Mouse (Mus musculus) fat pad, adult 2 months (tissue): ENCODE results near the gene Cort.
"Not testable (repeated sequence)": the region's sequence is repeated elsewhere in the genome, so short reads cannot be mapped to it uniquely, and the experiment has no call there.

Source experiments
- DNase-seq: peaks from one replicate; pipeline ENCODE4 v3.0.0-alpha.2; 2011; ENCODE audit warnings: low read depth, low spot score; ENCODE audit errors: extremely low read depth

The Cort gene

DNA sequence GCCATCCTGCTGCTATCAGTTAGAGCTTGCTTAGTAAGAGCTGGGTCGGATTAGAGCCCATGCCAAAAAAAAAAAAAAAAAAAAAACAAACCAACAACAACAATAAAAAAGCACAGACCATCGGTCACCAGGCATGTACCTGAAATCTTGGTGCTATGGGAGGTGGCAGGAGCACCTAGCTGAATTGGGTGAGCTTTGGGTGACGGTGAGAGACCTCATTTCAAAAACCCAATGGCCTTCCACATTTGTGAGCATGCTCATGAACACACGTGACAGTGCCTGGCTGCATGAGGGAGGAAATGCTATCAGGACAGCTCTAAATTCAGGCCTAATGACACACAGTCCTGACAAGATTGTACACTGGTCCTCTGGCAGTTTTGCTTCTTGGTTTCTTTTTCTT is 21.5 kb upstream of the Cort start:
- no peak for DNase-seq

DNA sequence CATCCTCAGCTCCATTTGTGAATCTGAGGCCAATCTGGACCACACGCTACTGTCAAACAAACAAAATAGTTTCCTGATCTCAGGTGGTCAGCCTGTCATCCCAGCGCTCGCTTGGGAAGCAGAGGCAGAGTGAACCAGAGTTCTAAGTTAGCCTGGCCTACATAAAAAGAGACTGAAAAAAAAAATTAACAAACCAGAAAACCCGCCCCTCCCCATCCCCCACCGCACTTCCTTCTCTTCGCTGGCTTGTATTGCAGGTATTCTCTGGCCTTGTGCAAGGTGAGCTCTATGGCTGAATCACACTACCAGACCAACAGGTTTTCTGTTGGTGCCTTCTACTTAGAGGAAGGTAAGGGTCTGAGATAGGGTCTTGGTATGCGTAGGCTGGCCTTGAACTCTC is 21.0 kb upstream of the Cort start:
- no peak for DNase-seq

DNA sequence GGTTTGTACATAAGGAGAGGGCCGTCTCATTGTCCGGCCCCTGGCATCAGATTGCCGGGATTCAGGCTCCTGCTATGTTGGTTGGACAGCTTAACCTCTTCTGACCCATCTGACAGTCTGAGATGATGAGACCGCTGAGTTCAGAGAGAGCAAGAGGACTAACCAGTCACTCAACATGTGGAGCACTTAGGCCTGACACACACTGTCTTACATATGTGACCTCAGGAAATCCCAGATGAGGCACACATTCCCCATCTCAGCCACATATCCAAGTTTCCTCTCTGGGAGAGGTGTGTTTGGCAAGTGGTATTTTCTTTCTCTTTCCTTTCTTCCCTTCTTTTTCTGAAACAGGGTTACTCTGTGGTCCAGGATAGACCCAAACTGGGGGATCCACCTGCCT is 18.6 kb upstream of the Cort start:
- no peak for DNase-seq

DNA sequence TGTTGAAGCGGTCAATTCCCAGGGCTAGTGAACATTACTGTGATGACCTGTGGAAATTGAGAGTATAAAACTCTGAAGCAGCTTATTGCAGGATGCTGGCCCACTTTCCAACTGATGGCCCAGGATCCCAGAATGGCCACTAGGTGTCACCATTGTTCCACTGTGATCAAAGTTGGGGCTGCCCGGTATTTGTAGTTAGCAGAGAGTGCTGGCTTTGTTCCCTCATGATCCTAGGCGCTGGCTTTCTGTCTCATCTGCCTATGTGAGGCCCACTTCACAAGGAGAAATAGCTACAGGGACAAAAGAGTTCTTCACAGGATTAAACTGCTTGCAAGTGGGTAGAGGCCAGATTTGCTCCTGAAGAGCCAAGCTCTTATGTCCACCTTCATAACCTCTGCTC is 17.9 kb upstream of the Cort start:
- DNase-seq = no peak

DNA sequence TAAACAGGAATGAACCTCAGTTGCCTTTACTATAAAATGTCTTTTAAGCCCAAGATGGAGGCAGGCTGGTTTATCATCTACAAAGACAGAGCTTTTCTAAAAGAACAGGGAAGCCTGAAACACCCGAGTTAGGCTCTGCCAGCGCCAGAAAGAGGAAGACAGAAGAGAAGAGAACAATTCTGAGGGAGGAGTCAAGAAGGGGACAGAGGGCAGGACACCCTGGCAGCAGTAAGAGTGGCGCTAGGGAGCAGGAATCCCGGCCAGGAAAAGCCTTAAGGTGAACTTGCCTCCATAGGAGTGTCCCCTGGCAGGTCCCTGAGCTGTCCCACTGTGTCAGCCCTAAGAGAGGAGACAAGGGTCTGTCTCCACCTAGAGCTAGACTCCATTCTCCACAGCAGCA is 17.0 kb upstream of the Cort start:
- DNase-seq = no peak

DNA sequence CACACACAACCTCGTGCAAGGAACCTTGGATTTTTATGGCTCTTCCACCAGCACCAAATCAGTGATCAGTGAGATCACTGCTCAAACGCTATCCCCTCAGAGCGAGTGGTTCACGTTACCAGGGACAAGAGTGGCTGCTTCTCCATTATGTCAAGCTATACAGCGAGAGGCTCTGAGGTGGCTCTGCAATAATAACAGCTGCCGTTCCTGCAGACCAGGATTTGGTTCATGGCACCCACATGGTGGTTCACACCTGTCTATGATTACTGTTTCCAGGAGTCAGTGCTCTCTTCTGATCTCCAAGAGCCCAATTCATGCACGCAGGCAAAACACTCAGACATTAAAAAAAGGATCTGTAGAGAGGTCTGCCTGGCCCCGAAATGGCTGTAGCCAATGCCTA is 12.0 kb upstream of the Cort start:
- DNase-seq = no peak

DNA sequence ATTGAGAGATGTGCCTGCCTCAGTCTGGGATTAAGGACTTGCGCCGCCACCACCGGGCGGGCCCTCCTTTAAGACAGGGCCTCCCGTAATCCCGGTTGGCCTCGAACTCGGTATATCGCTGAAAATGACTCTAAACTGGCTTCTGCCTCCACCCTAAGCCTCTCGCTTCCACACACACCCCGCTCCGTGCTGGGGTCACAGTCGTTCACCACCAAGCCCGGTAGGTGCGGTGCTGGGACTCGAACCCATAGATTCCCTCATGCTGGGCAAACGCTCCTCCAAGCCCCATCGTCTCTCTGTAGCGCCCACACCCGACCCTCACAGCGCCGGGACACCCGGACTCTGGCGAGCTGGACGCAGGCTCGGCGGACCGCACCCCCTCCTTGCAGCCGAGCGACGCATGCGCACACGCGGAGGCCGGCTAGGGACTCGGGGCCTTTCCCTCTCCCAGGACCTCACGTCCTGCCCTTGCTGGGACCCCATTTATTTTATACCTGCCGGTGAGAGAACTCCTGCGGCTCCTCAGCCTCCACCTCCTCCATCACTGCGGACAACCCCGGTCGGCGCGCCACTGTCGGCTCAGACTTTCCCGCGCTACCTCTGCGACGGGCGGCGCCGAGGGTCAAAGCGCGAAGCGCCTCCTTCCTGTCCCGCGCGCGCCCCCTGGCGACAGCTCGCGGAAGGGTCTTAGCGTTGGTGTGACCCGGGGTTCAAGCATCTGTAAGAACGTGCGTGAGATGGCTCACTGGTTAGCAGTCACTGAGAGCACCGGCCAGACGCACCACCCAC is 10.6 kb upstream of the Cort start, which contains the start of gene Cenps:
Gene Cenps (minus strand): TSS at position 648 of the 789 bp plus-strand sequence.
- DNase-seq = no peak

DNA sequence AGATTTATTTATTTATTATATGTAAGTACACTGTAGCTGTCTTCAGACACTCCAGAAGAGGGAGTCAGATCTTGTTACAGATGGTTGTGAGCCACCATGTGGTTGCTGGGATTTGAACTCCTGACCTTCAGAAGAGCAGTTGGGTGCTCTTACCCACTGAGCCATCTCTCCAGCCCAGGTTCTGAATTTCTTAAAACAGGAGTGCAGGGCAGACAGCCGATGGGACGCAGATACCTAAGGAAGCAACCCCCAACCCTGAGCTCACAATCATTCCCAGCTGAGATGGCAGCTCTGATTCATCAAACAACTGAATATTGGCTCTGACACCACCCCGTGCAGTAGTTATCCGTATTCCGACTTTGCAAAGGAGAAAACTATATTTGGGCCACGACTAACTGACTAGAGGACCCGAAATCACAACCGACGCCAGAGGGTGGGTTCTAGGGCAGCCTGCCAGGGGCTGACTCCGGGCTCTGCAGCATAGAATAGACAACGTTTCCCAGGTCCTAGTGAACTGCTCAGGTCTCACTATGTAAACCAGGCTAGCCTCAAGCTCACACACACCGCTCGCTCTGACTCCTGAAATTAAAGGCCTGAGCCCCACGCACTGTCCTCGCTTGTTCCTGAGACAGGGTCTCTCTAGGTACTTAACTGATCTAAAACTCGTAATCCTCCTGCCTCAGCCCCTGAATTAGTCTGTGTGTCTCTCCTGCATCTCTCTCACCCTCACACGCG is 9.7 kb upstream of the Cort start:
- DNase-seq = no peak

DNA sequence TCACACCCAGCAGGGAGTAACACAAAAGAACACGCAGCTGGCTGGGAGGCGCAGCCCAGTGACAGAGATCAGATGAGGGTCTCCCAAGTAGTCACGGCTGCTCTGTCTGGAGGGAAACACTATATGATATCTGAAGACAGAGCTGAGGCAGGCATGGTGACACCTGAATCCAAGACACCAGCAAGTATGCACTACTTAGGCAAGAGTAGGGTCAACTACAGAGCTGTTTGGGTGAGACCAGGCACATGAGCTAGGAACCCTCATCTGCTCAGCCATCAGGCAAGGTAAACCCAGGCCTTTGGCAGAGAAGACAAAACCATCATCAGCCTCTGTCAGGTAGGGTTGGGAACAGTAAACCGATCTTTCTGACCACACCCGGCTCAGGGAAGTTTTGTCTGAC is 6.8 kb upstream of the Cort start:
- DNase-seq = no peak

DNA sequence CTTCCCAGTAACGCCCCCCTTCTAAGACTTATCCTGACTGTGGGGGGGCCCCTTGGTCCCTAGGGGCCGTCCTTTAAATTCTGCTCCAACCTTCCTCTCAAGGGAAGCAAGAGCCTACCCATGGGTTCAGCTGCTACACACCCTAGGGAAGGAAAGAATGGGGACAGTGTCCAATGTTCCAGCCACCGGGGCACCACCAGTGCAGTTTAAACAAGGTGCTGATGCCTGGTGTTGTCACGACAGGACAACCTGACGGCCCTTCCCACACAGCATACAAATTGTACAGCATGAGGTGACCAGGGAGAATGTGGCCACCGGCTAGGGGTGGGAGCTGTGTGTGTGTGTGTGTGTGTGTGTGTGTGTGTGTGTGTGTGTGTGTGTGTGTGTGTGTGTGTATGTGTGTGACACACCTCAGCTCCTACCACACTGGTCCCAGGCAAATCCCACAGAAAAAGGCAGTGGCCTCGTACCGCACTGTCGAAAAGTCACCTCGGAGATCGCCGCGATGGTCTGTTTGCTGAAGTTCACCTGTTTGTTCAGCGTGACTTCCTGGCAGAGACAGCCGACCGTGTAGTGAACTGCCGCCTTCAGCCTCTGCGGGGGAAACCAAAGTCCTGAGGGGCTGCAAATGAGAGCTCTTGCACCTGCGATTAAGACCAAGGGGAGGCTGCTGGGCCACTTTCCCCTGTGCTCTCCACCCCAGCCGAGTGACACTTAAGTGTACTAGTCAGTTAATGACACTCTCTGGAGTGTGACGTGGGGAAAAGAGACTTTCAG is 5.4 kb upstream of the Cort start:
- DNase-seq = no peak

DNA sequence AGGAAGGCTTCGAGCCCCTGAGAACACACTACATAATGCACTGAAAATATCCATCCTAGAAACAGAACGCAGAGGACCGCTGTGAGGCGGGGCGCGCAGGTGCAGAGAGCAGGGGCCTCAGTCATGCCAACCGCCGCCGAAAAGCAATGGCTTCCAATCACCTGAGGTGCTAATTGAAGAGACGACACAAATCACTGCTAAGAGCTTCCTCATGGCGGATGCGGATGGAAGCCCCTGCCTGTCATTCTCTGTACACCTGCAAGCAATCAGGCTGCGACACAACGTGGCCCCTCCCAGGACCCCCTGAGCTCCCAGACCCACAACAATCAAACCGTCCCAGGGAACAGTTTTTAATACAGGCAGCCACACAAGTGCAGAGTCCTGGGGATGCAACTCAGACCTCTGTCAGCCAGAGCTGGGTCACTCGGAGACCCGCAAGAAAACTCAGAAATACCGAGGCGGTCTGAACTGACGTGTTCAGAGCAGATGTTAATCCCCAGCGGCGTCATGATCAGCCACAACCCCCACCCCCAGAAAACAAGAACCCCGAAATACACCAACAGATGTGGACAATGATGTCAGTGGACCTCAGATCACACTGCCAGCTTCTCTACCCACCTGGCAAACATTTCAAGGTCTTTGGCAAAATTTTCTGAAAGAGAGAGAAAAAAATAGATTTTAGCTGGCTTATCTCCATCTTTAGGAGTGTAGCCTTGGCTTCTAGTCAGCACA is 4.6 kb upstream of the Cort start:
- no peak for DNase-seq

DNA sequence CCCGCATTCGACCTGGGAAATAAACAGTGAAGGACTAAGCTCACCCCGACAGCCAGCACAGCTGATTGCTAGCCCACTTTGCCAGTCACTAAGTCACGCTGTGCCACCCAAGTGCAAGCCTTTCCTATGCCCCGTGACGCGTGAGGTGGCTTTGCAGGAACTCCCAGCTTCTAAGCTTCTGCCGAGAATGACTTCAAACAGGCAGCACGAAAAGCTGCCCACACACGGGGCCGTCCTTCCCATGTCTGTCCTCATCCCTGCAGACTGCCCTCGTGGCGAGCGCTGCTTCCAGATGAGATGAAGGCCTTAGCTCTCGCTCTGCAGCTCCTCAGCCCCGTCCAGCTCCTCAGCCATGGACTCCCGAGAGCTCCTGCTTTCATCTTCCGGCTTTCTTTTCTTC is 1.9 kb upstream of the Cort start:
- no peak for DNase-seq

DNA sequence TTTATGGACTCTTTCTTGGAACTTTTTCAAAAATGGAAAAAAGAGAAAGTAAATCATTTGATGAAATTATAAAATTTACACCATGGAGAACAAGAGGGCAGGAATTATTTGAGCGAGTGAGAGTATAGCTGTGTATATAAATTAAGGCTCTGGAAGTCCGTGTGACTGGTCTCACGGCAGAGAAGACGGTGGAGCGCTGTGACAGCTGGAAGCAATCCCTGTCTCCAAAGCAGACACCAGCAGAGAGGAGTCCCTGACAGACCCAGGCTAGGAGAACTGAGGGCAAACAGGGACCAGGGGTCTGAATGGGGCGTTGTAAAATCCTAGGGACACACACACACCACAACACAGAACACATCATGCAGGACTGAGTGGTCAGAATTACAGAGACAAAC is 451 bp downstream of the Cort start:
- no peak for DNase-seq

DNA sequence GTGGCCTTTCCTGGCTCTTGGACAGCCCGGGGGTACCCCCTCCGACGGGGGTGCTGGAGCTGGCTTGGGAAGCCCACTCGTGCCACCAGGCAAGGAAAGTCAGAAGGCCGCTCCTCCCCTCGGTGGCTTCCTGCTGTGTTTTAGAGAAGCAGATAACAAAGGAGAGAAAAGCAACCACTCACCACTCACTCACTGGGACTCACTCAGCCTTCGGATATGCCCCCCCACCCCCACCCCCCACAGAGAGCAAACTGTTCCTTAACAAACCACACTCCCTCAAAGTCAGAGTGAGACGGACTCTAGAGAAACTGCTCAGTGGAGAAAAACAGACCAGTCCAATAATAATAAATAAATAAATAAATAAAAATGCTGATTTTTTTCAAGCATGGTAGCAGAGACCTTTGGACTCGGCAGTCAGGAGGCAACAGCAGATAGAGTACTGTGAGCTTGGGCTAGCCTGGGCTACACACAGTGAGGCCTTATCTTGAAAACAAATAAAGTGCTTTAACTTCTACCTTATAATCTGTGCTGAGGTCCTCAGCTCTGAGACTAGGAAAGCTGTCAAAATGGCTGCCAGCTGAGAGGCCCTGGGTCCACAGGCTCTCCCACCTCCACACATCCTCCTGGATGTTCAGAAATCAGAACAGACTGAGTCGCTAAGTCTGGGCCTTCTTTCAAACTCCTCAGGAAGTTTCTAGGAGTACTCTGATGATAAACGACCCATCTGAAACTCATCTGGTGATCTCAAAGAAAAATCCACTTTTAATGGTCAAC is 1.0 kb downstream of the Cort start:
- no peak for DNase-seq

DNA sequence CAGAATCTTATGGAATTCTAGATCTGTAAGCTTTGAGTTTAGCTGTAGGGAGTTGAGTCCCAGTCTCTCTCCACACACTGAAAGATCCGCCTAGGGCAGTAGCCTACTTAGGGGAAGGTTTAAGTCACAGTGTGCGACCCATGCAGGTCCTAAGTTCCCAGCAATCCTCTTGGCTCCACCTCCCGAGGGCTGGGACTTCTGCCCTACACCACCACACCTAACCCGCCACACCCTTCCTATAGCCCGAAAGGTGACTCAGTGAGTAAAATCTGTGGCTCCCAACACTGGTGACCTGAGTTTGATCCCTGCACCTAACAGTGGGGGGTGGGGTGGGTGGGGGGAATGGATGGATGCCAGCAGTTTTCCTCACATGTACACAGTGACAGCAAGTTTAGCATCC is 3.1 kb downstream of the Cort start:
- no peak for DNase-seq

DNA sequence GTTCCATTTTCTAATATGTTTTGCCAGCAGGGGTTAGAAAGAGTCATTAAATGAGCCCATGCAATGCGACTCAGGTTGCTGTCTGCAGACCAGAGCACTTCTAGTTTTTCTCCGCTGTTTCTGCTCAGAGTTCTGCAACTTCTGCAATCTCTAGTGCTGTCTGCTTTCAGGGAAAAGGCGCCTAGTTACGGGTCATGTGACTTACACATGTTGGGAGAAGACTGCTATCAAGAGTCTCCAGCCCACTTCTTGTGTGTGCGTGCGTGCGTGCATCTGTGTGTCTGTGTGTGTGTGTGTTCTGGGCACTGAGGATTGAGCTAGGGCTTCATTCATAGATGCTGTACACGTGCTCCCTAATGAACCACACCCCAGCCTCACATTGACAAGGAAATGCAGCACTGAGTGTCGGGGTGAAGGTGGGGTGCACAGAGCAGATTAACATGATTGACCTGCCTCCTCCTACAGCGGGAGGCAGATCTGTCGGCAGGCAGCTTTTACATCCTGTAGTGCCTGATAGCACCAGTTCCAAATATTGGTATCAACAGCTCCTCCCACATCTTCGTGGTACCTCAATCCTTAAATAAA is 6.5 kb downstream of the Cort start:
- not testable (repeated sequence) for DNase-seq

DNA sequence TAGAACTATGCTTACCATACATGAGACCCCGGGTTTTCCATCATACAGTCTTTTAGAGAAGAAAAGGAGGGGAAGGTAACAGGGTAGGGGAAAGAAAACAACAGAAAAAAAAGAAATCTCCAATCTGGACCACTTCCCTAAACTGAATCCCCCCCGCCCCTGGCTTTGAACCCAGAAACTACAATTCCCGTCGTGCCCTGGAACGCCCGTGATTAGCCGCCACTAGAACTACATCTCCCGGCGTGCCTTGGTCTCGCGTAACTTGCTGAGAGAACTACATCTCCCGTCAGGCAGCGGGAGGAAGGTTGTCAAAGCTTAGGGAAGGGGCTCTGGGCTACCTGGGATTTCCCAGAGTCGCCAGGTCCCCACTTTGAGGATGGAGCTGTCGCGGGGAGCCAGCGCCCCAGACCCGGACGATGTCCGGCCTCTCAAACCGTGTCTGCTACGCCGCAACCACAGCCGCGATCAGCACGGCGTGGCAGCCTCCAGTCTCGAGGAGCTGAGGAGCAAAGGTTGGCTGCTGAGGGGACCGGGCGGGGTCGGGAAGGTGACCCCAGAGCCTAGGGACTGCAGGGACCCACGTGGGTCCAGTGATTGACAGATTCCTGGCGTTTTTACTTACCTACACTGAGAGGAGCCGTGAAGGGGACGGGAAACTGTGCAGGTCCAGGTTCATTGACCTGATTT is 22.5 kb downstream of the Cort start, which contains the start of gene Dffa:
Gene Dffa (plus strand): TSS at position 272 of the 687 bp plus-strand sequence.
- DNase-seq = no peak

DNA sequence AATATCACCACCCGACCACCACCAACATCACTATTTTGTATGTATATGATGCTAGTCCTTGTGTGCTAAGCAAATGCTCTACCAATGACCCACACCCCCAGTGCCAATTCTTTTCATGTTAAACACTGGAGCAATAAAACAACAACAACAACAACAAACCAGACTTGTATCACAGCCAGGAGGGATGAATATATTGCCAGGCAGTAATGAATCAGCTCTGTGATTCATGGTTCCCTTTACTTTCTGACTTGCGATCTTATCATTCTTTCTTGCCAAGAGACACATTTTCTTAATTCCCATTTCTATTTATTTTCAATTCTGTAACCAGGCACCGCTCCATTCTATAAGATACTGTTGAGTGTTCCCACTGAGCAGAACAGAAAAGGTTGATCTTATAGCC is 25.1 kb downstream of the Cort start:
- no peak for DNase-seq

DNA sequence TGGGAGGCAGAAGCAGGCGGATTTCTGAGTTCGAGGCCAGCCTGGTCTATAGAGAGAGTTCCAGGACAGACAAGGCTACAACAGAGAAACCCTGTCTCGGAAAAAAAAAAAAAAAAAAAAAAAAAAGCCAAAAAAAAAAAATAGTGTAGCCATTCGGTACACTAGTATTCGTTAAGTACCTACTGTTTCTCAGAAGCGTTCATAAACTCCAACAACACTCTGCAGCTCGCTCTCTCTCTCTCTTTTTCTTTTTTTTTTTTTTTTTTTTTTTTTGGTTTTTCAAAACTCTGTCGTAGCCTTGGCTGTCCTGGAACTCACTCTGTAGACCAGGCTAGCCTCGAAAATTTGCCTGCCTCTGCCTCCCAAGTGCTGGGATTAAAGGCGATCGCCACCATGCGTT is 26.1 kb downstream of the Cort start:
- DNase-seq = not testable (repeated sequence)
